Mouse (Mus musculus) granulocyte monocyte progenitor cell, adult 5-6 weeks (primary cell): ENCODE results near the gene Gm8356. TPM values are rescaled to one million over a fixed set of nuclear protein-coding genes. Genes with fewer than 3 reads are reported as not detected.
"Not testable (repeated sequence)": the region's sequence is repeated elsewhere in the genome, so short reads cannot be mapped to it uniquely, and the experiment has no call there.

Source experiments
- ATAC-seq: replicated peaks from 2 replicates; pipeline ENCODE4 v1.8.0; 2016; ENCODE audit warnings: mild to moderate bottlenecking, moderate TSS enrichment, inconsistent platforms; ENCODE audit not compliant: poor library complexity, severe bottlenecking
- total RNA-seq, 2 experiments: library from RNA; stranded (forward) in 1 of 2; stranded (reverse) in 1 of 2; fragments of 200-712, 200-1000 nt in 1 of 2; fragments of >200 nt in 1 of 2; fragmentation: Nextera tagmentation in 1 of 2; gene quantifications; 2 replicates each; pipeline ENCODE4 v1.2.3; 2014 to 2017

Gm8356 gene
- total RNA-seq (2014; fragmentation: Nextera tagmentation), result not detected in 2 replicates
- not detected in 2 replicates for total RNA-seq (2017)

GRCm38 (mm10) chr14:6537190-6537589 is at the start of gene Gm8356:
TSS of gene Gm8356 (minus strand) at chr14:6537290.
- not testable (repeated sequence) for ATAC-seq

GRCm38 (mm10) chr14:6486331-6486730 is 50.8 kb downstream of the Gm8356 start:
- ATAC-seq, result not testable (repeated sequence)

- ATAC-seq, result not testable (repeated sequence)
These were observed 51.5 kb downstream of the Gm8356 start for GRCm38 (mm10) chr14:6485541-6485940.

GRCm38 (mm10) chr14:6482126-6482525 is 55.0 kb downstream of the Gm8356 start:
- ATAC-seq, result not testable (repeated sequence)

Other genes starting within 250 kb of the Gm8356 start
- gene Gm21103, start 232.4 kb downstream of the Gm8356 start, total RNA-seq (2014; fragmentation: Nextera tagmentation), result not detected in 2 replicates
- not detected in 2 replicates for gene Gm21103, start 232.4 kb downstream of the Gm8356 start, total RNA-seq (2017)
- gene Gm3618, start 193.6 kb downstream of the Gm8356 start, total RNA-seq (2014; fragmentation: Nextera tagmentation), result not detected in 2 replicates
- not detected in 2 replicates for gene Gm3618, start 193.6 kb downstream of the Gm8356 start, total RNA-seq (2017)
- not detected in 2 replicates for gene Gm16440, start 147.0 kb downstream of the Gm8356 start, total RNA-seq (2014; fragmentation: Nextera tagmentation)
- gene Gm16440, start 147.0 kb downstream of the Gm8356 start, total RNA-seq (2017), result not detected in 2 replicates
- not detected in 2 replicates for gene Gm3591, start 124.8 kb downstream of the Gm8356 start, total RNA-seq (2014; fragmentation: Nextera tagmentation)
- gene Gm3591, start 124.8 kb downstream of the Gm8356 start, total RNA-seq (2017), result 0.13 TPM in 1 of 2 replicates, not detected in the other
- not detected in 2 replicates for gene Gm3594, start 92.7 kb downstream of the Gm8356 start, total RNA-seq (2014; fragmentation: Nextera tagmentation)
- not detected in 2 replicates for gene Gm3594, start 92.7 kb downstream of the Gm8356 start, total RNA-seq (2017)
- gene Gm3629, start 53.3 kb upstream of the Gm8356 start, total RNA-seq (2014; fragmentation: Nextera tagmentation), result not detected in 2 replicates
- gene Gm3629, start 53.3 kb upstream of the Gm8356 start, total RNA-seq (2017), result not detected in 2 replicates
- not detected in 2 replicates for gene Gm3460, start 85.1 kb upstream of the Gm8356 start, total RNA-seq (2014; fragmentation: Nextera tagmentation)
- gene Gm3460, start 85.1 kb upstream of the Gm8356 start, total RNA-seq (2017), result not detected in 2 replicates
- gene Gm10251, start 146.9 kb upstream of the Gm8356 start, total RNA-seq (2014; fragmentation: Nextera tagmentation), result not detected in 2 replicates
- gene Gm10251, start 146.9 kb upstream of the Gm8356 start, total RNA-seq (2017), result not detected in 2 replicates
- gene Gm8050, start 183.0 kb upstream of the Gm8356 start, total RNA-seq (2014; fragmentation: Nextera tagmentation), result not detected in 2 replicates
- gene Gm8050, start 183.0 kb upstream of the Gm8356 start, total RNA-seq (2017), result not detected in 2 replicates
- not detected in 2 replicates for gene Gm3636, start 205.0 kb upstream of the Gm8356 start, total RNA-seq (2014; fragmentation: Nextera tagmentation)
- gene Gm3636, start 205.0 kb upstream of the Gm8356 start, total RNA-seq (2017), result not detected in 2 replicates
- gene Gm8362, start 237.1 kb upstream of the Gm8356 start, total RNA-seq (2014; fragmentation: Nextera tagmentation), result not detected in 2 replicates
- not detected in 2 replicates for gene Gm8362, start 237.1 kb upstream of the Gm8356 start, total RNA-seq (2017)